Mouse (Mus musculus) urinary bladder, postnatal 25 days (tissue): ENCODE data around the gene Krtap5-2.
"Not testable (repeated sequence)": the region's sequence is repeated elsewhere in the genome, so short reads cannot be mapped to it uniquely, and the experiment has no call there.

ENCODE experiments used
- DNase-seq: peaks from one replicate; pipeline ENCODE4 v3.0.0; 2022; ENCODE audit warnings: low spot score

Krtap5-2 gene

DNA sequence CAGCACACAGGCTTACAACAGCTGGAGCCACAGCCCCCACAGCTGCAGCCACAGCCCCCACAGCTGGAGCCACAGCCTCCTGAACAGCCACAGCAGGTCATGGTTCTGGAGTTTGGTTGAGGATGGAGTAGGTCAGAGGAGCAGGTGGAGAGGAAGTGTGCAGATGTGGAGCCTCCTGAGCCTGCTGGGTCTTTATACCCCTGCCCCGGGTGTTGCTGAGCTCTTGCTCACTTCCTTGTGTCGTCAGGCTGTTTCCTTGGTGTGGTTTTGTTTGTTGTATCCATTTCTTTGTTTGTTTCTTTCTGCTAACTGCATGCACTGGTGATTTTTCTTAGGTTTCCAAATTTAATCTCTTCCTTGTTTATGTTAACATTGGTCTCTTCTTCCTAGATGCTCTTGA is 39.9 kb downstream of the Krtap5-2 start, which contains the start of gene Gm39115:
Gene Gm39115 (minus strand): TSS at position 101 of the 400 bp plus-strand sequence.
- not testable (repeated sequence) for DNase-seq

DNA sequence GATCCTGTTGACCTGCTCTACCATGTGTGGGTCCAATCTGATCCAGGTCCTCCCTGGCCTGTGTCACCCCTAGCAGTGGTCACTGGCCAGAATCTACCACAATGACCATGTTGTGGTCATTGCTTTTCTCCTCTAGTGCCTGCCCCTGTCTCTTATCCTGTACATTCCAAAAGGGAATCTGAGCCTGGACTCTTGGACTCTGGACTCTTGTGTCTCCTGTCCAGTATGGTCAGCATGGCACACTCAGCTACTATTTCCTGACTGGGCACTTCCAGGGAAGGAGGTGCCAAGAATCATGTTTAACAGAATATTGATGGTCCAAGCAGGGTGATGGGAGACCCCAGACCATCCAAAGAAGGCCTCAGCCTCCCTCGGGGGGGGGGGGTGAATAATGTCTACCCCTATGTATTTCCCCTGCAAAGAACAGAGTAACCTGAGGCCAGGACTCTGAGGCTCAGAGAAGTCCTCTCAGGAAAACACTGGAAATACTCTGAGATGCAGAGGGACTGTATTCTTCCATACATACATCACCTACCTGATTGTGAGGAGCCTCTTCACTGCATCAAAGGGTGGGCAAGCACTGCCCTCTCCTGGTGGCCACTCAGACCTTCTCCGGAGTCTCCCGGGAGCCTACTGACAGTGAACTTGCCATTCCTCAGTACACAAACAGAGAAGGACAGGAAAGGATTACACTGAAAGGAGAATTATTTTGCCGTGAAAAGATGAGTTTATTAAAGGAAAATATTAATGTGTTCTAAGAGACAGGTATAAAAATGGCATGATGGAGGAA is 41.4 kb downstream of the Krtap5-2 start:
- no peak for DNase-seq

DNA sequence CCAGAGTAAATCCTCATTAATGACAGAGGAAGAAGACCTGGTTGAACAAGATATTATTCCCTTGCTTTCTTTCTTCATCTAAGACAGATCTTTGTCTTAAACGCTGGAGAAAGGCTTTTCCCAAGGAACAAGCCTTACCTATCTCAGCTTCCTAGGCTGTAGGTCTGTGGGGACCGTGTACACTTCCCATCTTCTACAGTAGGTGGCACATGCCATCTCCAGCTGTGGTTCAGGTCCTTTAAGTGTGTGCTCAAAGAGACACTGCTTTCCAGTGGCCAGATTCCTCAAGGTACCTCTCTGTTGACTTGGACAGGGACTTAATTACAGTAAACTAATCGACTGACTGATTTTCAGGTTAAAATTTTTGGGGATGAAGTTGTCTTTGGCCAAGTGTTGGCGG is 47.0 kb downstream of the Krtap5-2 start:
- no peak for DNase-seq
